Comparison of ENCODE assay signal across 9 mouse cellular contexts in the genomic region with DNA sequence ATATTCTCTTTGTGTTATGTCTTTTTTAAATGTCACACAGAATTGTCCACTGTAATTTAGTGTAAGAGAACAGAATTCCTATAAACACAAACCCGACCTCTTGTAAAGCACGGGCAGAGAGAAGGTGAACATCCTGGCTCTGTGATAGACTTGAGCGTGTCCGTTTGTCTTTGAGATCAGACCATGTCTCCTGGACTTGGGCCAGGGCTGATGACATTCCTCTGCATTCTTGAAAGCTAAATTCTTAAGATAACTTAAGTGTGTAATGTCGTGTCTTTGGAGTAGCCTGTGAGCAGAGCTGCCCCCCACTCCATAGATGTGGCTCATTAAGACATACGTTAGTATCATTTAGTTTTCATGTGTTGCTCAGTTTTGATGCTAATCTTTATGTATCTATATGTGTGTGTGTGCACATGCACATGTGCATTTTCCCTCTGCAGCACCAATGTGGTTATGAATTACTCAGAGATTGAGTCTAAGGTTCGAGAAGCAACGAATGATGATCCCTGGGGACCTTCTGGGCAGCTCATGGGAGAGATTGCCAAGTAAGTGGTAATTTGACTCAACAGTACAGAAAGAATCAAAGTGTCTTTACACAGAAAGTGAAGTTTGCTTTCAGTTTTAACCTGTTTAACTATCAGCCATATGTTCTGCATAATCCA. TPM values are rescaled to one million over a fixed set of nuclear protein-coding genes. Genes with fewer than 3 reads are reported as not detected.
A peak's percentile ranks its signal among the peaks of the same experiment; 100 is the strongest.
DNase-seq lines count a peak whose midpoint lies in the region; ATAC-seq and TF ChIP-seq lines count a peak whose summit lies in the region.
"Had no signal": no experiment of that assay in that cellular context is flagged by ENCODE, and none has a peak within 500 bp of the region (broad histone marks: within the 10 kb centered on the region; RNA-seq: fewer than 3 reads in every experiment).

No protein-coding gene starts in this region.

- no peak overlapping the region for H3K27ac ChIP-seq in kidney, postnatal 0 days
- no peak overlapping the region for H3K27ac ChIP-seq in kidney, embryonic 14.5 days (ENCODE audit: low read depth, low read length)
- H3K27ac ChIP-seq in hindbrain, embryonic 12.5 days = no peak overlapping the region
- H3K27ac ChIP-seq: midbrain, embryonic 13.5 days had no signal

- no peaks in the 10 kb centered on the region for H3K27me3 ChIP-seq in kidney, postnatal 0 days (ENCODE audit: insufficient read depth, low read length)
- no peaks in the 10 kb centered on the region for H3K27me3 ChIP-seq in kidney, embryonic 14.5 days (ENCODE audit: control insufficient read depth, insufficient read depth, low read length)
- H3K27me3 ChIP-seq in hindbrain, embryonic 12.5 days = no peaks in the 10 kb centered on the region
- H3K27me3 ChIP-seq: midbrain, embryonic 13.5 days had no signal

- H3K4me3 ChIP-seq in kidney, postnatal 0 days (replicated peaks; ENCODE audit: low read depth, low read length) = no peak overlapping the region
- H3K4me3 ChIP-seq in kidney, embryonic 14.5 days (ENCODE audit: low read length) = no peak overlapping the region
- no peak overlapping the region for H3K4me3 ChIP-seq in hindbrain, embryonic 12.5 days
- H3K4me3 ChIP-seq: midbrain, embryonic 13.5 days had no signal

- H3K4me2 ChIP-seq in kidney, postnatal 0 days (ENCODE audit: low read length) = no peak overlapping the region
- no peak overlapping the region for H3K4me2 ChIP-seq in kidney, embryonic 14.5 days (replicated peaks; ENCODE audit: low read depth, low read length)
- no peak overlapping the region for H3K4me2 ChIP-seq in hindbrain, embryonic 12.5 days (replicated peaks)
- H3K4me2 ChIP-seq: midbrain, embryonic 13.5 days had no signal

- H3K4me1 ChIP-seq in kidney, postnatal 0 days (replicated peaks; ENCODE audit: insufficient read depth, low read length) = peaks cover 17% of the 10 kb centered on the region
- H3K4me1 ChIP-seq in kidney, embryonic 14.5 days (ENCODE audit: control insufficient read depth, insufficient read depth, low read length) = peaks cover 14% of the 10 kb centered on the region; the same call in 1 of the 2 replicates
- H3K4me1 ChIP-seq in hindbrain, embryonic 12.5 days = peaks cover 25% of the 10 kb centered on the region

- DNase-seq in adrenal gland, adult (ENCODE audit: inconsistent age in 2 of 2, low spot score in 1 of 2) = peak; percentile 21 to 57
- no peak for DNase-seq in adrenal gland, adult 18-20 months (ENCODE audit: low spot score in 2 of 2)
- DNase-seq in kidney, postnatal 0 days (ENCODE audit: low spot score) = peak; percentile 42
- peak; percentile 60 for DNase-seq in Muller cell, postnatal 12 days (ENCODE audit: inconsistent ontology term)
- DNase-seq in lung, postnatal 10 days = peak; percentile 40
- DNase-seq in spleen, postnatal 14 days (ENCODE audit: low spot score in 2 of 2) = no peak

- 36% methylated on average over 8 of the region's 8 CpGs for WGBS in kidney, postnatal 0 days
- 53% methylated on average over 8 of the region's 8 CpGs for WGBS in kidney, embryonic 14.5 days
- 65% methylated on average over 8 of the region's 8 CpGs for WGBS in hindbrain, embryonic 12.5 days

- peaks cover 21% of the 10 kb centered on the region for H3K36me3 ChIP-seq in kidney, postnatal 0 days (ENCODE audit: insufficient read depth, low read length)
- H3K36me3 ChIP-seq in kidney, embryonic 14.5 days (ENCODE audit: control insufficient read depth, insufficient read depth, low read length) = peaks cover 32% of the 10 kb centered on the region
- H3K36me3 ChIP-seq in hindbrain, embryonic 12.5 days = peaks cover 11% of the 10 kb centered on the region

- no peak overlapping the region for H3K9ac ChIP-seq in kidney, postnatal 0 days (ENCODE audit: low read depth, low read length)
- no peak overlapping the region for H3K9ac ChIP-seq in kidney, embryonic 14.5 days (ENCODE audit: low read depth, low read length)
- H3K9ac ChIP-seq in hindbrain, embryonic 12.5 days = no peak overlapping the region
- H3K9ac ChIP-seq: midbrain, embryonic 13.5 days had no signal

- ATAC-seq in kidney, postnatal 0 days (replicated peaks; ENCODE audit: low FRiP score, low read depth) = no peak
- no peak for ATAC-seq in kidney, embryonic 14.5 days (ENCODE audit: low FRiP score, low TSS enrichment)
- ATAC-seq in hindbrain, embryonic 12.5 days (ENCODE audit: low FRiP score) = no peak
- ATAC-seq: midbrain, embryonic 13.5 days had no signal

- H3K9me3 ChIP-seq in kidney, postnatal 0 days (replicated peaks; ENCODE audit: low read length) = no peaks in the 10 kb centered on the region
- H3K9me3 ChIP-seq in kidney, embryonic 14.5 days (ENCODE audit: control insufficient read depth, low read length) = no peaks in the 10 kb centered on the region
- no peaks in the 10 kb centered on the region for H3K9me3 ChIP-seq in hindbrain, embryonic 12.5 days (replicated peaks)
- H3K9me3 ChIP-seq: midbrain, embryonic 13.5 days had no signal

- no peak for TF ChIP-seq CTCF in kidney, postnatal 0 days (IDR thresholded peaks at IDR 0.05; ENCODE audit: low read depth)

RNA-seq across cellular contexts. Expression of a gene that starts 31.6 kb away (rescaled TPM):
- total RNA-seq in adrenal gland, adult 18-20 months (2021) = 10 to 100 TPM; 66.4 to 90.8 TPM
- 88.4 and 90.3 TPM in 2 replicates for polyA plus RNA-seq in kidney, postnatal 0 days (2015; fragmentation: Nextera tagmentation; extraction: Ambion mirVana)
- polyA plus RNA-seq in kidney, embryonic 14.5 days (2014; fragmentation: Nextera tagmentation; extraction: Ambion mirVana) = 58.1 and 86.3 TPM in 2 replicates
- polyA plus RNA-seq in hindbrain, embryonic 12.5 days (2016; fragmentation: Nextera tagmentation; extraction: Ambion mirVana) = 82.3 and 92.2 TPM in 2 replicates

Comparison
In these comparisons a context has a peak if more than half of its experiments do, and no peak if none do; other contexts are left out.
1. DNase-seq: peak in adrenal gland, adult (2 of 2), kidney, postnatal 0 days (single experiment), Muller cell, postnatal 12 days (single experiment) and lung, postnatal 10 days (single experiment); none in adrenal gland, adult 18-20 months (0 of 2) and spleen, postnatal 14 days (0 of 2).